Mouse (Mus musculus) ovary, adult 2 months (tissue): Measurements from ENCODE around the gene Pfkfb2. TPM values are rescaled to one million over a fixed set of nuclear protein-coding genes. Genes with fewer than 3 reads are reported as not detected.

ENCODE experiments used
- polyA plus RNA-seq: library from polyadenylated mRNA; depleted of rRNA; stranded (reverse); fragments of >200 nt; gene quantifications from 2 replicates; pipeline ENCODE4 v1.2.3, GENCODE M21; 2012; rRNA removed

Gene Pfkfb2
- 8.6 and 10.9 TPM in 2 replicates for polyA plus RNA-seq

DNA sequence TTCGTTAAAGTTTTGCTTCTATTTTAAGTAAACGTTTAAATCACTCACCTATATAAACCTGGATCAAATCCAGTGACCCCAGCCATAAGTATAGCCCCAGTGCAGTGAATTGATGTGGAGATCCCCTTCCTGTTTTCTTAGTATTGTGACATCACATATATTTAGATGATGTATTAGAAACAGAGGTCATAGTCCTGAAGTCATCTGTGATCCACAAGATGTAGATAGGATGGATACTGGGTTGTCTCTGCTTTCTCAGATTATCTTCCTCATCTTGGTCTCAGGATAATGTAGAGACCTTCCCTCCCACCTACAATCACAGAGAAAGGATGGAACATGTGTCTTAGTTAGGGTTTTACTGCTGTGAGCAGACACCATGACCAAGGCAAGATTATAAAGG is at the start of gene Pfkfb2:
Pfkfb2 (minus strand) TSS at position 101 of the 400 bp plus-strand sequence.

DNA sequence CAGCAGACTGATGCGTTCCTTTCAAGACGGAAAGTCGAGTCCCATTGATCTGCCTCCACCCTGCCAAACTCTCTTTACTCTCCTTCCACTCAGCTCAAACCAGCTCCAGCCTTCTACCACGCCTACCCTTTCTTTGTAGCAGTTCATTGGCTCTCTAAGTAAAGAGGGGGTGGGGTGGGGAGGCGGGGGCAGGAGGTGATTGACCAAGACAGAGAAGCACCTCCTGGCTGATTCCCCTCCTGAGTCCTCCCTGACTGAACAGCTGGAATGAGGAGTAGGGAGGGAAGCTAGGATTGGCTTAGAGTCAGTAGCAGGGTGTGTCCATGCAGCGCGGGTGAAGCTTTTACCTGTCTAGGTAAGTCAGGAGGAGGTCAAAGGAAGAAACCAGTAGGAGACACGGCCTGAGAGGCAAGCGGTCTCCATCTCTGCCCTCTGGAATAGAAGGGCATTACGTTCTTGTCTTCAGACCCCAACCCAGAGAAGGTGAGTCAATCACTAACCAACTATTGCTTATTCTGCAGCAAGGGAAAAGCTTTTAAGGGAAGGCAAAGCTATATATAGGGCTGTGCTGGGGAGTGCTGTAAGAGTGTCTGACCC is 2.8 kb upstream of the Pfkfb2 start, which contains the start of gene AA986860:
AA986860 (plus strand) TSS at position 236 of the 597 bp plus-strand sequence.

DNA sequence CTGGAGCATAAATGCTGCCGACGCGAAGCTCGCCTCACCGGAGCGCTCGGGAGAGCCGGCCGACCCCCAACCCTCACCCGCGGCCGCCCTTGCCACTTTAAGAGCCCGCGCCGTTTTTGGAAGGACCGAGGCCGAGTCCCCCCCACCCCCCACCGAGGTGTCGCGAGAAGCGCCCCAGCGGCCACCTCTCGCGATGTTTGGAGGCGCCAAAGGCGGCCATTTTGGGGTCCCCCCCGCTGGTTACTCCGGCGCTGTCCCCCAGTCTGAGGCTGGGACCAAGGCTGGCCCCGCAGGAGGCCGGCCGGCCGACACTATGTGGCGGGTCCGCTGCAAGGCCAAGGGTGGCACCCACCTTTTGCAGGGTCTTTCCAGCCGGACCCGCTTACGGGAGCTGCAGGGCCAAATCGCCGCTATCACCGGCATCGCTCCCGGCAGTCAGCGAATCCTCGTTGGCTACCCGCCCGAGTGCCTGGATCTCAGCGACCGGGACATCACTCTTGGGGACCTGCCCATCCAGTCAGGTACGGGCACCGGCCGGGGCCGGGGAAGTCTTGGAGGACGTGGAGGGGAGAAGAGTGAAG is 11.7 kb downstream of the Pfkfb2 start, which contains the start of gene Yod1:
Yod1 (plus strand) TSS at position 37 of the 581 bp plus-strand sequence.

DNA sequence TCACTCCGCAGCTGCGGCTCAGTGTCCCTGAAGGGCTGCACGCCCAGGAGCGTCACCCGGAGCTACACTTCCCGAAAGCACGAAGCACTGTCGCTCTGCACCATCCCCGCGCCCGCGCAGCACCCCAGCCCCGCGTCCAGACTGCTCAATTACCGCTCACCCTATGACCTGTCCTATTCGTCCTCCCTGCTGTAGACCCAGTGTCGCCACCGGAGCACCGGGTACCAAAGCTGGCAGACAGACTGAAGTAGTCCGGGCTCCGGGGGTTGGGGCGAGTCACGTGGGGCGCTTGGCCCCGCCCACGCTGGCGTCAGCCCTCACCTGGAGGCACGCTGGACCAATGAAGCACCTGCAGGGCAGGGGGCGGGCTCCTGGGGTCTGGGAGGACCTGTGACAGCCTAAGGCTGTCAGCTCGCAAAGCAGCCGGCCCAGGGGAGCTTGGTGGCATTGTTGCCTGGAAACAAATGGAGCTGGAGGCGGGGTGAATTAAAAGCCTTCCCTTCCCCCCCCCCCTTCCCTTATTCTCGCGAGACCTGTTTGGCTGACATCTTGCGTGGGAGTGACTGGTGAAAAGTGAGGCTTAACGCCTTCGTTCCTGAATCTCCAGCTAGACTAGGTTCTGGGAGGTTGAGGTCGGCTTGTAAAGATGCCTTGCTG is 13.4 kb downstream of the Pfkfb2 start, which contains the start of gene Gm29427:
Gm29427 (minus strand) TSS at position 239 of the 657 bp plus-strand sequence.

DNA sequence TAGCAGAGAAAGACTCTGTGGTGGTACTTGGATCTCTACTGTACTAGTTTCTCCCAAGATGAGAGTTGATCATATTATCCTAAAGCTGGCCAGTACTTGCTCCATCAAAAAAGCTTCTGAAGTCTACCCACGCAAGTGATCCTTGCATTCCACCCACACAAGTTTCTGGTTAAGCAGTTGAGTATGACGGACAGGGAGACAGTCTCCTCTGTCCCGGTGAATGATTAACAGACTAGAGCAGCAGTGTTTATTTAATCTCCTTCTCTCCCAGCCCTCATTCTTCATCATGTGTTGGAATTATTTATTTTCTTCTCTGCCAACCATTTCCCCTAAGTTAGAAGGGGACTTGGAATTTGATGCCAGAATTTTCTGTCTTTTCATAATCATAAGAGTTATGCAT is 67.6 kb downstream of the Pfkfb2 start, which contains the start of gene C4bp:
C4bp (minus strand) TSS at position 179 of the 400 bp plus-strand sequence.

Other genes starting within 250 kb of the Pfkfb2 start
- not detected in 2 replicates for gene Zp3r, start 99.6 kb downstream of the Pfkfb2 start, polyA plus RNA-seq
- gene C4bp, start 67.6 kb downstream of the Pfkfb2 start, polyA plus RNA-seq: 0.15 and 0.41 TPM in 2 replicates
- not detected in 2 replicates for gene Gm29427, start 13.5 kb downstream of the Pfkfb2 start, polyA plus RNA-seq
- 1.7 and 1.9 TPM in 2 replicates for gene Yod1, start 11.9 kb downstream of the Pfkfb2 start, polyA plus RNA-seq
- 0.83 and 0.97 TPM in 2 replicates for gene AA986860, start 2.7 kb upstream of the Pfkfb2 start, polyA plus RNA-seq
- gene Fcamr, start 71.6 kb upstream of the Pfkfb2 start, polyA plus RNA-seq: 0.08 and 0.15 TPM in 2 replicates
- 2.7 and 5.8 TPM in 2 replicates for gene Pigr, start 97.4 kb upstream of the Pfkfb2 start, polyA plus RNA-seq
- 0.35 and 0.46 TPM in 2 replicates for gene Fcmr, start 136.4 kb upstream of the Pfkfb2 start, polyA plus RNA-seq
- 0.18 TPM in 1 of 2 replicates, not detected in the other for gene Il24, start 158.2 kb upstream of the Pfkfb2 start, polyA plus RNA-seq
- not detected in 2 replicates for gene Il20, start 182.2 kb upstream of the Pfkfb2 start, polyA plus RNA-seq
- gene Il19, start 210.9 kb upstream of the Pfkfb2 start, polyA plus RNA-seq: not detected in 2 replicates